Mouse (Mus musculus): ENCODE data around the gene Rab43.

The Rab43 gene

DNA sequence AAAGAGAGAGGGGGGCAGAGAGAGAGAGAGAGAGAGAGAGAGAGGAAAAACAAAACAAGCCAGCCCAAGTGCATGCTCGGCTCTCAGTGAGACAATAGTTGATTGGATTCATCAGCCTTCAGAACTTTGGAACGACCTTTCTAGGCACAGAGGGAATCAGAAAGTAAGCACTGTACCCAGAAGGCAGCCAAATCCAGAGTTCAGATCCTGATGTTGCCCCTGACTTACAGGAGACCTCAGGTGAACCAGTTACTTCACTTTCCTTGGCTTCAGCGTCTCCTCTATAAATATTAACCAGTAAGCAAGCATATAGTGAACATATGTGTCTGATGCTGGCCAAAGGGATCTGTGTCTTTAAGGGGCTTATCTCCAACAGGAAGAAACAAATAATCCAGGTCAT, 3.4 kb downstream of the Rab43 start:
- DNase-seq = no peak

DNA sequence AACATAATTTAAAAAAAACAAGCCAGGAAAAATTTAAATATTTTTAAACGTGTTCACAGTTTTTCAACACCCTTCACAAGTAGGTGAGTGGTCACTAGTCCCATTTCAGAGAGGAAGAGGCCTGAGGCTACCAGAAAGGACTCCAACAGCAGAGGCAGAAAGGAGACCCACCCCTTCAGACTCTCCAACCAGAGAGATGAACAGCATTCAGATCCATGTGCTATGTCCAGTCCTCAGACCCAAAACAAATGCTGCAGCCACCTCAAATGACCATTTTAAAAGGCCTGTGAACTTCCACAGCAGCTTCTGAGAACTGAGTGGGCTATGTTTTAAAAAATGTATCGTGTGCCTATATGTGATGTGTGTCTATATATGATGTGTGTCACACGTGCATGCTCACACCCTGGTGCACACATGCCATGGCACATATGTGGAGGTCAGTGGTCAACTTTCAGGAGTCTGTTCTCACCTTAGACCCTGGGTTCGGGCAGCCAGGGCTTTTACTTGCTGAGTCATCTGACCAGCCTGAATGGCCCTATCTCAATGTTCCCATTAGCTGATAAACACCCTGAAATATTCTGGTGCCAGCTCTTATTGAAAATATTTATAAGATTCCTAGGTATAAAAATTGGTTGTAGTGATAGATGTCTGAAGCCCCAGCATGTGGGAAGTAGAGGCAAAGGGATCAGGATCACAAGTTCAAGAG, 4.1 kb downstream of the Rab43 start:
- no peak for DNase-seq

DNA sequence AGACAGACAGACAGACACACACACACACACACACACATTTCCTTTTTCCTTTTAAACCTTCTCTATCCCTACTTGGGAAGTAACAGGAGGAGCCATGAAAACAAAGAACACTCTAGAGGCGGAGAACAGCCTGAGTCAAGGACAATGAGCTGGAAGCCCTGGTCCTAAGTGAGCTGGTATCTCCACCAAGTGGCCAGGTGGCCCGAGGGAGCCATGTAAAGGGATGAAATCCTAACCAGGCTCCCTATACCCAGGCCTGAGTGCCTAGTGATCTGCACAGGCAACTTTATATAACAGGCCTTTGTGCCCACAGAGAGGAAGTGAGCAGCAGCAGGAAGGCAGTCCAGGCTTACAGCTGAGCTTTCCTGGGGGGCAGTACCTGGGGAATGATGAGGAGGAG, 5.1 kb downstream of the Rab43 start:
- DNase-seq = no peak

DNA sequence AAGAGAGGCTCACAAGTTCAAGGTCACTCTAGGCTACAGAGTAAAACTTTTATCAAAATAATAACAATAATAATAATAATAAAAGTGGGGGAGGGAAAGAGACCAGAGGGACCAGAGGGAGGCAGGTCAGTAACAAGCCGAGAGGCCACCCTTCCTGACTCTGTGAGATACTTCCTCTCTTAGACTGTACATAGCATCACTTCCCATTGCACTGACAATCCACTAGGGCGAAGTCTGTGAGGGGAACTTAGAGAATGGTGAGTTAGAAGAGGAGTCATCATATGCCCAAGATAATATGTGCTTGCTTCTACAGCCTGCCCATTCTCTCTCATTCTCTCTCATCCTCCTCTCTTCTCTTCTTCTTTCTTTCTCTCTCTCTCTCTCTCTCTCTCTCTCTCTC, 5.9 kb downstream of the Rab43 start:
- no peak for DNase-seq

DNA sequence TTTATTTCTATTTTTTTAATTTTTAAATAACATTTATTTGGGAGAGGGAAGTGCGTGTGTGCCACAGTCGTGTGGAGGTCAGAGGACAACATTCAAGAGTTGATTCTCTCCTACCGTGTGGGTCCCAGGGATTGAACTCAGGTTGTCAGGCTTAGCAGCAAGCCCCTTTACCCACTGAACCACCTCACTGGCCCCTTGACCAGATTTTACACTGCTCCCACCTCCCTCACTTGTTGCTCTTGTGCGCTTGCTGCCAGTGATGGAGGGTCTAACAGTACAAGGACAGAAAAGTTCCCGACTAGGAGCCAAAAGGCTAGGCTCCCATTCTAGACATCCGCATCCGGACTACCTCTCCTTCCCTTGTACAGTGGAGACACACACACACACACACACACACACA, 6.5 kb downstream of the Rab43 start:
- DNase-seq = no peak

DNA sequence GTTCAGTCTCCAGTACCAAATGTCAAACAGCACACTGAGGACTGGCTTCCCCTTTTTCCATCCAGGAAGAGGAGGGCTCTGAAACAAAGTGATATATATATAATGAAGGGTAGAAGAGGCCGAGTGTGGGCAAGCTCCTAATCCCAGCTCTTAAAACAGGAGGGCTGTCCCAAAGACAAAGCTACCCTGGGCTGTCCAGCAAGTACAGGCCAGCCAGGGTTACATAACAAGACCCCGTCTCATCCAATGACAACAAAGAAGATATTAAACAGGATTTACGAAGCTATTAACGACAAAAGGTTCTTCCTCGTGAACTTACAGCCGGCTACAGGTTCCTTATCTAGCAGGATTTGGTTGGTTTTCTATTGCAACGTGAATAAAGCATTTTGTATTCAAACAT, 7.1 kb downstream of the Rab43 start:
- DNase-seq = no peak

DNA sequence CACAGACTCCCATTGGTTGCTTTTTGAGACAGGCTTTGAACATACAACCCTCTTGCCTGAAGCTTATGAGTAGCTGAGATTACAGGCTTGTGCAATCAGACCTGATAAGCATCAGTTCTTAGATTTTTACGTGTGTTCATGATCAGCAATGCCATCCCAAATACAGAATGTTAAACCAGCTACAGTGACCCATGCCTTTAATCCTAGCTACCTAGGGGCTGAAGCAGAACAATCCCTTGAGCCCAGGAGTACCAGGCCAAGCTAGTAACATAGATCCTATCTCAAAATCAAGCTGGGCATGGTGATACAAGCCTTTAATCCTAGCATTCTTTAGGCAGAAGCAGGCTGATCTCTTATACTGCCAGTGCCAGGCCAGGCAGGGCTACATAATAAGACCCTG, 7.9 kb downstream of the Rab43 start:
- no peak for DNase-seq

DNA sequence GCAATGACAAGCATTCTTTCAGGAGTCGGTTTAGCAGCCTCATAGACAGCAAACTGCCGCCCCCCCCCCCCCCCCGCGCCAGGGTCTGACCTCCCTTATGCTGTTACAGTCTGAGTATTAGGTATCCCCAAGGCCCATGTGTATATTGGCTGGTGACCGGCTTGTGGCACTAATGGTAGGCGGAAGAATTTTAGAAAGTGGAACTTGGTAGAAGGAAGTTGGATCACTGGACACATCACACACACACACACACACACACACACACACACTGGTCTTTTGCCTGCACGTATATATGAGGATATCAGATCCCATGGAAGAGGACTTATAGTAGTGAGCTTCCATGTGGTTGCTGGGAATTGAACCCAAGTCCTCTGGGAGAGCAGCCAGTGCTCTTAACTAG, 9.5 kb downstream of the Rab43 start:
- no peak for DNase-seq

DNA sequence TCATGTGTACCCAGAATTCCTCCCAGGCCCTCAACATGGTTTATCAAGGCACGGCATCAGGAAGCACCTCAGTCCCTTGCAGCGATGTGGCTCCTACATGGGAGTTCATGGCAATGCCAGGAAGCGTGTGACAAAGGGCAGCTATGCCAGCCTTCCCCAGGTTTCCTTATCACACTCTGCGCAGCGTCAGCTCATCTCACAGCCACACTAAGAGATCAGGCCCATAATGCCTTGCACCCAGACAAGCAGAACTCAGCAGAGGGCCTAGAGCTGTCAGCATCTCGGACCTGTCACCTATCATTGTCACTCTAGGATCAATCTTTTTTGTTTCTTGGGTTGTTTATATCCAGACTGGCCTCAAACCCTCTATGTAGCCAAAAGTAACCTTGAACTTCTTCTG, 12.4 kb downstream of the Rab43 start:
- no peak for DNase-seq

DNA sequence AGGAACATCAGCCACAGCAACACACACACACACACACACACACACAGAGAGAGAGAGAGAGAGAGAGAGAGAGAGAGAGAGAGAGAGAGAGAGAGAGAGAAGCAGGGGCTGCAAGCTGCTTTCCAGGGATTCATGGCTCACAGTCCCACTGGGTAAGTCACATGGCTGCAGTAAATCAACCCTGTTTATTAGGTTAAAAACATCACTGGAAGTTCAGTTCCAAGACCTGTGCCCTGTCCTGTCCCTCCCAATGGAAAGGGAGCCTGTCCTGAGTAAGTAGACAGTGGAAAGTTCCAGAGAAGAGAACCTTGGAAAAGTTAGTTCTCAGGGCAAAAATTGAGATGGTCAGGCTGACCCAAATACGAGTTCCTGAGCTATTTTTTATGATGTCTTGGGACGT, 14.6 kb downstream of the Rab43 start:
- DNase-seq = no peak

DNA sequence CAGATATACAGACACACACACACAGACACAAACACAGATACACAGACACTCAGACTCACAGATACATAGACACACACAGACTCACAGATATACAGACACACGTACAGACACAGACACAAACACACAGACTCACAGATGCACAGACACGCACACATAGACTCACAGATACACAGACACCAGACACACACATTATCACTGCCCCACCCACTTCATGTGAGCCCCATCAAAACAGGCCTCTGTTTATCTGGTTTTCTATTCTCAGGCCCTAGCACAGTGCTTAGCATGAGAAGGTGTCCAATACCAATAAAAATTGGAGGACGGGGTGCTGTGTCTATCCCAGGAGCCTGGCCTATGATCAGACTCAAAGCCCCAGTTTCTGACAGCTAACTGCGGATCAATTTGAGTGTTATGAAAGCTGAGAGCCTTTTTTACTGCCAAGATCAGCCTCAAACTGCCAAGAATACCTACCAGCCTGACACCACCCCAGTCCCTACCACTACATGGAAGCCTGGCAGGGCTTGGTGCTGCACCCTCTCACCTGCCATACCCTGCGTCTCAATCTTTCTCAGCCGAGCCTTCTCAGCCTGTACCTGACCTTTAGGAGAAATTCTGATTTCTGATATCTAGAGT, 15.6 kb downstream of the Rab43 start:
- no peak for DNase-seq

DNA sequence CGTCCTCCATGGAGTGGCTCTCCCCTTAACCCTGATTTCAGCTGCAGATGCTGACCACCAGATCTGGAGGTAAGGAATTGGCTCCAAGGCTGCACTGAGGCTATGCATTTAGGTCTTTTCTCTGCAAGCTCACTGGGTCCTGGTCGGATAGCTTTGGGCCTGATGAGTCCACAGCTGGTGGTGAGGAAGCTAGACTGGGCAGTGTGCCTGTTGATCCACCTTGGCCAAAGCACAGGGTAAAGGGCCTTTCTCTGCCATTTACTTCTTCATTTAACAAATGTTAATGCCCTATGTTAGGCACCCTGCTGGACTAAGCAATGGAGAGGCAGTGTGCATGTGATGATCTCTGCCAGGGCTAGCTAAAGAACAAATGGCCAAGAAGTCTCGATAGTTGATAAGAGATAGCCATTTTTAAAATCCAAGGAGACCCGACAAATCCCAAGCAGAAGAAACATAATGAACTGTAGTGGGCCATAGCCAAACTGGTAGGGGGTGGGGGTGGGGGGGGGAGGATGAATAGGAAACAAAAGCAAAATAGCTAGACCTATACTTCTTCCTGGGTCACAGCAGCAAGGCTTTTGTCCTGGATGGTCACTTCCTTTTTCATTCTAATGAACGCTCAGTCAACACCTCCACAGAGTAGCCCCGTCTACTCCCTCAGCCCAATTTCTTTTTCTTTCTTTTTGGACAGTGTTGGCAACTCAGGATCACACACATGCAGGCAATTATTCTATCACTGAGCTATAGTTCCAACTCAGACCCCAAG, 16.4 kb downstream of the Rab43 start:
- DNase-seq = no peak

DNA sequence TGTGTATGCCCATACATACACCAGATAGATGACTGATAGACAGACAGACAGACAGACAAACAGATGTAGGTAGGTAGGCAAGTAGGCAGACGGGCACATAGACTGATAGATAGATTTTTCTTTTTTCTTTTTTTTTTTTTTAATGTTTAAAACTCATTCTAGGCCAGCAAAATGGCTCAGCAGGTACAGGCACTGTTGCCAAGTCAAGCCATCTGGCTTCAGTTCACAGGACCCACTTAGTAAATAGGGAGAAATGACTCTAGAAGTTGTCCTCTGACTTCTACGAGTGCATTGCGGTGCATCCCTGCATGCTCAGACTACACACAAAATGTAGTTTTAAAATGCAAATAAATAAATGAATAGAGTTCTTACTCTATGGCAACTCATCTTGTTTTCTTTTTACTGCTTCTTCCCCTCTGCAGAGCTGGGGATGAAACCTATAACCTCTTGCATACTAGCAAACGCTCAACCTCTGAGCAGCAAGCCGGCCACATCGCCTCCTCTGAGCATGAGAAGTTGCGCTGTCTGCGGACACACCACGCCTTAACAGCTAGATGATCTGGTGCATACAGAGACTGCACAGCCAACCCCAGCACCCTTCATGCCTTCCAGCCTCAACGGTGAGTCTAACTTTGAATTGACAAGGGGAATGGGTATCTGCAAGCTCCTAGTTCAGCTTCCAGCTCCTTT, 18.0 kb downstream of the Rab43 start:
- no peak for DNase-seq

DNA sequence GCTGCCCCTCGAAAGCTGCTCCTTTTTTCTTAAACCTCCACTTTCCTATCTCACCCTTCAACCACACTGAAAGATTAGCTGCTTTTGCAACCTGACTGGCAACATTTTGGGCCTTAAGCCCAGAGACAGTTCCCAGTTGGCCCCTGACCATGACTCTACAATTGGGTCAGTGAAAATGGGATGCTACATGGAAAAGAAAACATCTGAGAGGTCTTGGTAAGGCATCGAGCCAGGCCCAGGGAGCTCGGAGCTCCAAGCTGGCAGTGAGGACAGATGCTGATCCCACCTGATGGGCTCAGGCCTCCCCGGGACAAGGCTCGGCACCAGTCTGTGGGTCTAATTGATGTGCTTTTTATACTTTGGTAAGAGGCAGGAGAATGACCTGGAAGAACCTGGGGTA, 20.1 kb downstream of the Rab43 start:
- no peak for DNase-seq

DNA sequence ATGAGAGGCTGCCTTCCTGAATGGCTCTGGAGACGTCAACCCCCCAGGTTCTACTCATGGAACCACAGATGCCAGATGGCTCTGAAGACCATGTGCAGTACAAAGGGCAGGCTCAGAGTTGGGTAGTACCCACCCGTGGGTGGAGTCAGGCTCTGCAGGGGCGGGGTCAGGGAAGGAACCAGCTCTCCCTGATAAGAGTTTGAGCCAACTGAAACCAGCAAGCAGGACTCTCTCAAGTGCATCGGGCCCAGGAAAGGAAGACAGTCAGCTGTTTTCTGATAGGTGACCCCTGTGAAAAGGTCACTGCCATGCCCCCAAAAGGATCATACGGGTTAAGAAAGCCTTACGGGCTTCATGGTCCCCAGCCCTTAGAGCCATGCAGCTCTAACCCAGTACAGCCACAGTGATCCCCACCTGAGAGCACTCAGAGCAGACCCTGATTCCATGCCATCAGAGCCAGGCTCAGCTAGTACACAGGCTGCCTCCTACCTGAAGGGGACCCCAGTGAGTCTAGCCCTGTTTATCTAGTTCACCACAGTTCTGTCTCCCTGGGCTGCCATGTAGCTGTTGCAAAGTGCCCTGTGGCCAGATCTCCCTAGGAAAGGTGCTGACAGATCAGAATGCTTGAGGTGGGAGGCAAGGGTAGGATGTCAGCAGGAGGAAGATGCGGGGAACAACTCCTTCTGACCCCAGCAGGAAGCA, 21.0 kb downstream of the Rab43 start:
- DNase-seq = peak; percentile 54

DNA sequence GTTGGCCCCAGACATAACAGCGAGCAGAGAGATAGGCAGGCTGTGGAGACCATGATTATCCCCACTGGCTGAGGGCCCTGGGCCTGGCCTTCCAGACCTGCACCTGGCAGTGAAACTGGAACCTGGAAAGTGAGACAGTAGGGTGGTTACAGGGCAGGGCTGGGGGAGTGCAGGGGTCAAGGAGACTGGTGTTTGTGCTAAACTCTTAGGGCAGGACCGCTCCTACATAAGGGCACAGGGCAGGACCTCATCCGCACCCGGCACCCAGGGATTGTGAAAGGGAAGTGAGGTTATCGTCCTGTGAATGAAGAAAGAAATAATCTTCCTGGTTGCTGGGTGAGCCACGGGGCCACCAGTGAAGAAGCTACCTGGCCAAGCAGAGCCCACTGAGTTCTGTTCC, 22.2 kb downstream of the Rab43 start:
- no peak for DNase-seq

DNA sequence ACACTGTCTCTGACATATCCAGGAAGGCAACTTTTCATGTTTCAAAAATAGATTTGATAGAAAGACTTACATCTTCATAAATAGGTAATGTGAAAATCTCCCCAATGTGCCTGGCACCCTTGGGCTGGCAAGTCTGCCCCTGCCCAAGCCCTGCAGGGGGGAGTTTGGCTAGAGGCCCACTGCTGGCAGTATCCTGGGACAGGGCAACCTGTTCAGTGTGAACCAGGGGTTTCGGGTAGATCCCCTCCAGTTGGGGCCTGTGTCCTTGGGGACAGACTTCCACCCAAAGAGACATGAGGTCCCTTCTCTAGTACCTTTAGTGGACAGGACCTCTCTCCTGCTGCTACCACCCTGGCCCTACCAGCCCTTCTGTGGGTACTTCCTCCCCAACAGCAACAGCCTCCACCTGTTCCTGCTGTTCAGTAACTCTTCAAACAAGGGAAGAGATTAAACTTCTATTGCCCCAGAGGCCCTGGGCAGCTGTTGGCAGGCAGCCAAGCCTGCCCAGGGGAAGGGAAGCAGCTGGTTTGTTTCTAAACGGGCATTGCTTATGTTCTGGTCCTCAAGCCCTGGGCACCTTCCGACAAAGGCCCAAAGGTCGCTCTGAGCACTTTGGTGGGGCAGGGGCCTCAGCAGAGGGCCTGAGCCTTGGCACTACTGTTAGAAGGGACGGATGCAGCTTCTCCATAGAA, 22.9 kb downstream of the Rab43 start:
- peak; percentile 57 for DNase-seq

DNA sequence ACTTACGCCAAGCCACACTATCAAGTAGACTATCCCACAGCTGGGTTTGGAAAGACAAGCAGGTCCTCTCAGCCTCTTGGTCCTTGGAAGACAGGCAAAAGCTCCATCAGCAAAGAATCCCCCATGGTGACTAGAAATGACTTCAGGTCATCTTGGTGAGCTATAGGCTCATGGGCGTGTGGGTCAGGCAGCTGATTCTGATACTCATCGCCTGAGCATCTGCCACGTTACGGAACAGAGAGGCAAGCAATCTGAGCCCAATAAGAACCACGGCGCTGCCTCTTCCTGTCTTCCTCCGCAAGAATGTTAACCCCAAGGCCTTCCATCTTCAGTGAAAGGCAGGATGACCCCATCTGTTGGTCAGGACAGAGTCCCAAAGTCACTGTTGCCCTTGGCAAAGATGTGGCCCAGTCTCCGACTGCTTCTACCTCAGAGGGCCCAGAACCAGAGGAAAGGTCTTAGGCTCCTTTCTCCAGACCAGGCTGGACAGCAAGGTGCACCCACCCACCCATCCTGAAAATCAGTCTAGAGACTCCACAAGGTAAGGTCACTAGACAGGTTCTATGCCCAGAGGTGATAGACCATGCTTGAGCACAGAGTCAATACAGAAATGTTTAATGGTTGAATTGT, 23.6 kb downstream of the Rab43 start:
- no peak for DNase-seq

DNA sequence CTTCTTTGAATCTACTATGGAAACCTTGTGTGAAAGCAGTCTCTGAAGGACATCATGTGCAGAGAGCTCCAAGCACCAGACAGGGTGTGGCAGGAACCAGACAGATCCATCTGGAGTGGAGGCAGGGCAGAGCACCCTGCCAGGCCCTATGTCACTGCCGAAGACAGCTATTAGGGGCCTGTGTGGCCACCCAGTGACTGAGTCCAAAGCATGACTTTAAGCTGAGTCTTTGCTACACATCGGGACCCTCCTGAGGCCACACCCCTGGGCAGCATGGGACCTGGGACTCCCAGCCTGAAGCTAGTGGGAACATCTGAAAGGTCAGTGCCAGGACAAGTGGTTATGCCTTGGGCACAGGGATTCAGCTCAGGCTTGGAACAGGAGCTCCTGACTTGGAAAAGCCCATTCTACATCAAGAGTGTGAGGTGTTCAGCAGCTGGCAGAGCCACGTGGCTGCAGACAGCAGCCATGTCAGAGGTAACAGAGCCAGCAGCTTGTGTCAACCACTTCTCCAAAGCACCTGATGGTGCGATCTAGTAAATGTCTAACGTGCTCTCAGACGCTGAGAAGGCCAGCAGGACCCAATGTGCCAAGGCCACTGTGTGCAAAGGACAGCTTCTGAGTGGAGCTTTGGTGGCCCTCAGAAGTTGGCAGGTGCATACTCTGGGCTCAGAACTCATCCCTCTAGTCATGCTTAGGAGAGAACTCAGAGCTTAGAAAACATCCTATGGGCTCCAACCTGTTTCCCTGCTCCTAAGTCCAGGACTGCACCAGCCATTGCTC, 24.7 kb downstream of the Rab43 start:
- DNase-seq = no peak

DNA sequence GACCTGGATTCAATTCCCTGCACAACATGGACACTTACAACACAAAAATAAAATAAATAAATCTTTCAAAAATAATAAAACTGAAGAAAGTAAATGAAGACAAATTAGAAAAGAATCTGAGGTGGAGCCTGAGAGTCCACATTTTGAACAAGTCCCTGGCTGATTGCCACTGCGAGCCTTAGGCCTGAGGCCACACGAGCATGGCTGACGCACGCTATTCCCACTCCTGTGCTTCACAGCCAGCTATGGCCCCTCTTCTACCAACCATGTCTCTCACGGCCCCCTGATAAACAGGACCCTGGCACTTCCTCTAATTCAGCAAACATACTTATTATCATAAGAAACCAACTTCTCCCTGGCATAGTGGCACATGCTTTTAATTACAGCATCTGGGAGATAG, 25.3 kb downstream of the Rab43 start:
- DNase-seq = no peak

DNA sequence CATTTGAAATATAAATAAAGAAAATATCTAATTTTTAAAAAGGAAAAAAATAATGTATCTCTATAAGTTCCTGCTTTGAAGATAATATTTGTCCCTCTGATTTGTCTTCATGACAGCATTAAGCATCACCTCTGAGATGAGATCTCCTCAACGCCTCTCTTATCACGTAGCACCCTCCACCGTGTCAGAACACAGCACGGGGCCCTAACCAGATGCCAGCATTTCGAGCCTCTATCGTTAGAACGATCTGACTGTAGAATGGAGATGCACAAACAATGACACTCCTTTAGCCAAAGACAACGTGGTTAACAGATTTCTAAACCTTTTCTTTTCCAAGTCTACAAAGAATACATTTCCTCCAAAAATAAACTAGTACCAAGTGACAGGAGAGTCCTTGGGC, 27.9 kb downstream of the Rab43 start:
- DNase-seq = no peak

Data from lung, postnatal 10 days (tissue).